Mouse (Mus musculus): Measurements from ENCODE around the gene Sema7a. TPM values are rescaled to one million over a fixed set of nuclear protein-coding genes. Genes with fewer than 3 reads are reported as not detected.

Gene Sema7a
- polyA plus RNA-seq, 1 experiment from 2014 or later, result 0.13 TPM

DNA sequence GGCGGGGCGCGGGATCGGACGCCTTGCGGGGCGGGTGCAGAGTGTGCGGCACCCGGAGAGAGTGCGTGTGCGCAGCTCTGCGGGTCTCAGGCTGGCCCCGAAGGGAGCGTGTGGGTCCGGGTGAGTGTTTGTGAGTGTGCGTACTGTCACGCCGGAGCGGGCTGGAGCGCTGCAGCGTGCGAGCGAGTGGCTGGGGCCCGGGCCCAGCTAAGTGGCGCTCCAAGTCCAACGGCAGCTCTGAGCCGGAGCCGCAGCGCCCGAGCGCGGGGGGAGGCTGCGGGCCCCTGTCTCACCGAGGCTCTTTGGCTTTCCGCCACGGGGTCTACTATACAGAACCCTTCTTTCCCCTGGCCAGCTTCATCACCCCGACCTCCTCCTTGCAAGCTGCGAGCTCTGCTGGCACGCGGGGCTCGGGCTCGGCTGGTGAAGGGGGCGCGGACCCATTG lies 460 bp downstream of the Sema7a start:
- H3K36me3 ChIP-seq, result no peaks in the 10 kb centered on the region
- no peaks in the 10 kb centered on the region for H3K9me3 ChIP-seq
- WGBS, result under 1% methylated on average over 44 of the region's 44 CpGs
- H3K27ac ChIP-seq (replicated peaks), result no peak overlapping the region
- 0 out of 2 replicates have a peak, but pooled peaks have one; percentile 23 for ATAC-seq (ENCODE audit: extremely low read depth, insufficient number of reproducible peaks, low FRiP score, low TSS enrichment)
- peaks cover 85% of the 10 kb centered on the region for H3K27me3 ChIP-seq (replicated peaks)
- peaks cover 21% of the 10 kb centered on the region for H3K4me1 ChIP-seq
- peak overlapping the region; percentile 78 for H3K9ac ChIP-seq
- peak overlapping the region; percentile 81 for H3K4me3 ChIP-seq
- H3K4me2 ChIP-seq, result peak overlapping the region; percentile 94

GRCm38 (mm10) chr9:57940861-57941638 lies 1.1 kb downstream of the Sema7a start:
- WGBS, result 3% methylated on average over 28 of the region's 28 CpGs

GRCm38 (mm10) chr9:57942039-57942438 lies 2.1 kb downstream of the Sema7a start:
- WGBS, result 34% methylated on average over 2 of the region's 2 CpGs
- Histone ChIP-seq H3K27me3 (replicated peaks) (peaks cover 96% of the 10 kb centered on the region), H3K4me2 (peak overlapping the region; percentile 1; the same call in 1 of the 2 replicates), H3K9me3 (no peaks in the 10 kb centered on the region), H3K36me3 (no peaks in the 10 kb centered on the region), H3K9ac (no peak overlapping the region), H3K27ac (replicated peaks) (no peak overlapping the region), H3K4me3 (no peak overlapping the region), H3K4me1 (peaks cover 29% of the 10 kb centered on the region)
- no peak for ATAC-seq (ENCODE audit: extremely low read depth, insufficient number of reproducible peaks, low FRiP score, low TSS enrichment)

More at GRCm38 (mm10) chr9:57940861-57941638, 1.1 kb downstream of the Sema7a start:
- peak overlapping the region; percentile 81 for H3K4me3 ChIP-seq
- ATAC-seq (ENCODE audit: extremely low read depth, insufficient number of reproducible peaks, low FRiP score, low TSS enrichment), result no peak
- peaks cover 25% of the 10 kb centered on the region for H3K4me1 ChIP-seq
- no peaks in the 10 kb centered on the region for H3K36me3 ChIP-seq
- H3K27me3 ChIP-seq (replicated peaks), result peaks cover 92% of the 10 kb centered on the region
- no peaks in the 10 kb centered on the region for H3K9me3 ChIP-seq
- H3K27ac ChIP-seq (replicated peaks), result no peak overlapping the region
- peak overlapping the region; percentile 94 for H3K4me2 ChIP-seq
- H3K9ac ChIP-seq, result peak overlapping the region; percentile 78

- Histone ChIP-seq H3K27me3 (replicated peaks) (peaks cover 94% of the 10 kb centered on the region), H3K27ac (replicated peaks) (no peak overlapping the region), H3K9me3 (no peaks in the 10 kb centered on the region), H3K4me1 (peaks cover 35% of the 10 kb centered on the region), H3K36me3 (no peaks in the 10 kb centered on the region), H3K4me3 (no peak overlapping the region), H3K9ac (no peak overlapping the region), H3K4me2 (no peak overlapping the region)
- no peak for ATAC-seq (ENCODE audit: extremely low read depth, insufficient number of reproducible peaks, low FRiP score, low TSS enrichment)
- WGBS, result 31% methylated on average over 2 of the region's 2 CpGs
These were observed 3.2 kb downstream of the Sema7a start for GRCm38 (mm10) chr9:57943067-57943466.

GRCm38 (mm10) chr9:57944572-57944971 lies 4.7 kb downstream of the Sema7a start:
- H3K9me3 ChIP-seq, result no peaks in the 10 kb centered on the region
- ATAC-seq (ENCODE audit: extremely low read depth, insufficient number of reproducible peaks, low FRiP score, low TSS enrichment), result no peak
- H3K4me1 ChIP-seq, result peaks cover 32% of the 10 kb centered on the region
- no peak overlapping the region for H3K9ac ChIP-seq
- H3K4me2 ChIP-seq, result no peak overlapping the region
- WGBS, result 21% methylated on average over 5 of the region's 5 CpGs
- H3K27ac ChIP-seq (replicated peaks), result no peak overlapping the region
- no peak overlapping the region for H3K4me3 ChIP-seq
- no peaks in the 10 kb centered on the region for H3K36me3 ChIP-seq
- peaks cover 92% of the 10 kb centered on the region for H3K27me3 ChIP-seq (replicated peaks)

DNA sequence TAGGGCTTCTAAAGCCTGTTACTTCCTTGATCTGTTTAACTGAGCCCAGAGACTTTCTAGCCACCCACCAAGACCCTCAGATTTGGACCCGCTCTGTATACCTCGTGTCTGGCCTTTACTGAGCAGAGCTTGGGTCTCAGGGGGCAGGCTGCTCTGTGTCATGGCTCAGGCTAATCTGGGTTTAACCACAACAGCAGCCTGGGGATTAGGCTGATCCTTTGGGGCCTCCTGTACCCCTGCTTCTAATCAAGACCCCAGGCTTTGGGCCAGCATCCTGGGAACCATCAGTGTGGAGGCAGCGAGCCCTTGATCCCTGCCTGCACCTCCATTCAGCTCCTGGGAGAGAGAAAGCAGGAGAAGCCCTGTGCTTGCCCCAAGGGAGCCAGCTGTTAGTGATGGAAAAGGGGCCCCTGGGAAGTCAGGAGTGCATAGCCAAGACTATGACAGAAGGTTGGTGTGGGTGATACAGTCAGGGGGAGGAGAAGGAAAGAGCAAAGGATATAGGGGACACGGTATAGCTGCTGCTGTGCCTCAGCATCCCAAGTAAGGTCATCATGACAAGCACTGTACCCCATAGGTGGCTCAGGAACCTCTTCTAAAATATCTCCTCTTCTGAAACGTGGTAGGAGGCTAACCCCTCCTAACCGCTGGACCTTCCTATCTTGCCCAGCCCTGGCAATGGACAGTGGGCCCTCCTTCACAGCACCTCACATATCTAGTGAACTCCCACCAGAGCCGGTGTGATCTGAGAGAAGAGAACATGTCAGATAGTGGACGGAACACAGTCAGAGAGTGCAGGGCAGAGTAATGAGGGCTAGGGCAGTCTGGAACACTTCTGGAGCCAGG lies 6.1 kb downstream of the Sema7a start:
- H3K27me3 ChIP-seq (replicated peaks), result peaks cover 92% of the 10 kb centered on the region
- WGBS, result 57% methylated on average over 8 of the region's 8 CpGs
- H3K36me3 ChIP-seq, result no peaks in the 10 kb centered on the region
- H3K27ac ChIP-seq (replicated peaks), result no peak overlapping the region
- no peak overlapping the region for H3K9ac ChIP-seq
- H3K9me3 ChIP-seq, result no peaks in the 10 kb centered on the region
- ATAC-seq (ENCODE audit: extremely low read depth, insufficient number of reproducible peaks, low FRiP score, low TSS enrichment), result no peak
- no peak overlapping the region for H3K4me2 ChIP-seq
- H3K4me3 ChIP-seq, result no peak overlapping the region
- H3K4me1 ChIP-seq, result peaks cover 37% of the 10 kb centered on the region

DNA sequence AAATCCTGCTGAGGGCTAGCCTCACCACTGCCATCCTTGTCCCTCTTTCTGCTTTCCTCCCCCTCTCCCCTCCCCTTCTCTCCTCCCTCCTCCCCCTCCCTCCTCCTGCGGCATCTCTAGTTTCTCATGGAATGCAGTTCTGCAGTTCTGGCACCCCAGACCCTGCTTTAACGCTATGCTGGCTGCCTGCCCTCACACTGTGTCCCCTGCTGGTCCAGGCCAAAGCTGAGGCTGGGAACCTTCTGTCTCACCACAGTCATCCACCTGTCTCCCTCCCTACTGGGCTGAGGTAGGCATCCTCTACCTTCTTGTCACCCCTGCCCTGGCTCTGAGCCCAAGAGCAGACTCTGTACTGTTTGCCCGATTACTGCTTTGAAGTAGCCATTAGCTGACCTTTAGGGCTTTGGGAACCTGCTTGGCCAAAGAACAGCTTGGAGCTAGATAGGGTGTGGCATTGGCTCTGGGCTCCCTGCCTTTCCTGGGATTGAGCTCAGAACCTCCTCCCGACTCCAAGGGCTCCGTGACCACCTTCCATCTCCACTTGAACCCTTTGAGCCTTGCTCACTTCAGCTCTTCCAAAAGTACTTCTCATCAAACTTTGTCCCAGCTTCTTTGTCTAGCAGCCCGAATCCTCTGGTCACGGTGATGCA lies 7.6 kb downstream of the Sema7a start:
- no peak overlapping the region for H3K4me2 ChIP-seq
- H3K9me3 ChIP-seq, result no peaks in the 10 kb centered on the region
- no peak overlapping the region for H3K9ac ChIP-seq
- ATAC-seq (ENCODE audit: extremely low read depth, insufficient number of reproducible peaks, low FRiP score, low TSS enrichment), result no peak
- H3K4me3 ChIP-seq, result no peak overlapping the region
- H3K36me3 ChIP-seq, result no peaks in the 10 kb centered on the region
- peaks cover 31% of the 10 kb centered on the region for H3K4me1 ChIP-seq
- 56% methylated on average over 7 of the region's 7 CpGs for WGBS
- H3K27me3 ChIP-seq (replicated peaks), result peaks cover 89% of the 10 kb centered on the region
- no peak overlapping the region for H3K27ac ChIP-seq (replicated peaks)

GRCm38 (mm10) chr9:57948333-57948931 lies 8.5 kb downstream of the Sema7a start:
- H3K36me3 ChIP-seq, result no peaks in the 10 kb centered on the region

GRCm38 (mm10) chr9:57949102-57949704 lies 9.3 kb downstream of the Sema7a start:
- no peaks in the 10 kb centered on the region for H3K9me3 ChIP-seq
- no peak overlapping the region for H3K4me2 ChIP-seq
- 83% methylated on average over 8 of the region's 8 CpGs for WGBS
- H3K27me3 ChIP-seq (replicated peaks), result peaks cover 83% of the 10 kb centered on the region
- peaks cover 31% of the 10 kb centered on the region for H3K4me1 ChIP-seq
- no peak overlapping the region for H3K4me3 ChIP-seq
- ATAC-seq (ENCODE audit: extremely low read depth, insufficient number of reproducible peaks, low FRiP score, low TSS enrichment), result no peak
- no peaks in the 10 kb centered on the region for H3K36me3 ChIP-seq
- no peak overlapping the region for H3K27ac ChIP-seq (replicated peaks)
- no peak overlapping the region for H3K9ac ChIP-seq

More at GRCm38 (mm10) chr9:57948333-57948931, 8.5 kb downstream of the Sema7a start:
- Histone ChIP-seq H3K4me1 (peaks cover 31% of the 10 kb centered on the region), H3K27me3 (replicated peaks) (peaks cover 86% of the 10 kb centered on the region), H3K4me2 (no peak overlapping the region), H3K4me3 (no peak overlapping the region), H3K9me3 (no peaks in the 10 kb centered on the region), H3K9ac (no peak overlapping the region), H3K27ac (replicated peaks) (no peak overlapping the region)
- 71% methylated on average over 7 of the region's 7 CpGs for WGBS
- ATAC-seq (ENCODE audit: extremely low read depth, insufficient number of reproducible peaks, low FRiP score, low TSS enrichment), result no peak

DNA sequence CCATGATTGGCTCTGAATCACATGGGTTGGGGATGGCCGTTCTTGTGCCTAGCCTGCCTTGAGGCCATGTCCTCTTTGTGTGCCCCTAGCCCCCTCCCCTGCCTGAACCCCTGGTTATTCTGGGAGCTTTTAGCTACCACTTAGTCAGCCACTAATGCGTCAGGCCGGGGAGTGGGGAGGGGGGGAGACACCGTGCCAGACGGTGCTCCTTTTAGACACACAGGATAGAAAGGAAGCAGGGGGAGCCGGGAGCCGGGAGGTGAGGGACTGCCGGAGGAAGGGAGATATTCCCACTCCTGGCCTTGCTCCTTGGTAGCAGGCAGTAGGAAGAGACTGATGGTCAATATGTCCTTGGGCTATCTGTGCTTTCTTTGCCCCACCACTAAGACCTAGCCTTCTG lies 10.0 kb downstream of the Sema7a start:
- peaks cover 31% of the 10 kb centered on the region for H3K4me1 ChIP-seq
- no peak for ATAC-seq (ENCODE audit: extremely low read depth, insufficient number of reproducible peaks, low FRiP score, low TSS enrichment)
- H3K4me2 ChIP-seq, result no peak overlapping the region
- no peak overlapping the region for H3K4me3 ChIP-seq
- no peaks in the 10 kb centered on the region for H3K9me3 ChIP-seq
- no peaks in the 10 kb centered on the region for H3K36me3 ChIP-seq
- peaks cover 79% of the 10 kb centered on the region for H3K27me3 ChIP-seq (replicated peaks)
- 9% methylated on average over 8 of the region's 8 CpGs for WGBS
- H3K27ac ChIP-seq (replicated peaks), result no peak overlapping the region
- H3K9ac ChIP-seq, result no peak overlapping the region
